Comparison of ENCODE assay signal across 8 mouse cellular contexts in the genomic region with DNA sequence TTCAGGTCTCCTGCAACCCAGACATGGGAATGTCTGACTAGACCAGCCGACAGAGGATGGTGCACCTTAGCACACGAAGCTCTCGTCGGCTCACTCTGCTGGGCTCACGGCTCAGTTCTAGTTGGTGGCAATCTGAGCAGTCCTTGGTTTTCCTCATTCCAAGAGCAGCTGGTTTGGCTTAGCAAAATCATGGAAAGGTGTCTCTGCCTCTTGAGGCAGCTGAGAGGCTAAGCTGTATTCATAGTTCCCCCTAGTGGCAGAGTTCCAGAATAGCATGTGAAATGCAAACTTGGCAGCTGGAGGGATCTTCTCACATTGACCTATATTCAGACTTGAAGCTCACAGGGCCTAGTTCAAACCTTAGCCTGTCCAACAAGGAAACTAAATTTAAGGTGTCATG. TPM values are rescaled to one million over a fixed set of nuclear protein-coding genes. Genes with fewer than 3 reads are reported as not detected.
DNase-seq lines count a peak whose midpoint lies in the region; ATAC-seq and TF ChIP-seq lines count a peak whose summit lies in the region.

No protein-coding gene starts in this region.

- no peak for TF ChIP-seq POLR2A in MEL (IDR thresholded peaks at IDR 0.05; ENCODE audit: control insufficient read depth in 1 of 2, insufficient read depth in 1 of 2, low read depth in 1 of 2, low read length in 2 of 2, poor library complexity in 1 of 2)

- H3K36me3 ChIP-seq in MEL (ENCODE audit: control insufficient read depth in 1 of 2, insufficient read depth in 2 of 2, low read length in 2 of 2): no peaks in the 10 kb centered on the region; a peak in 1 of 4 replicates
- peaks cover 23% of the 10 kb centered on the region for H3K36me3 ChIP-seq in heart, embryonic 13.5 days
- peaks cover 21% of the 10 kb centered on the region for H3K36me3 ChIP-seq in neural tube, embryonic 15.5 days

- intact Hi-C loops in gastrocnemius, postnatal 14 days (cut with DNase I; ENCODE audit: low total_unique reads): loop anchor here (2.0 to 10.0 kb wide), 2 partner anchors 70 to 202 kb away; no protein-coding TSS in a partner anchor

- H3K4me1 ChIP-seq in MEL (ENCODE audit: control insufficient read depth in 1 of 2, insufficient read depth in 2 of 2, low read length in 2 of 2): peaks cover 5% of the 10 kb centered on the region in 2 experiments; a peak in 2 of 4 replicates
- peaks cover 74% of the 10 kb centered on the region for H3K4me1 ChIP-seq in heart, embryonic 13.5 days
- H3K4me1 ChIP-seq in neural tube, embryonic 15.5 days: peaks cover 48% of the 10 kb centered on the region

- no peak overlapping the region for H3K4me2 ChIP-seq in heart, embryonic 13.5 days
- no peak overlapping the region for H3K4me2 ChIP-seq in neural tube, embryonic 15.5 days

- no peaks in the 10 kb centered on the region for H3K9me3 ChIP-seq in MEL (replicated peaks; ENCODE audit: insufficient read depth, low read length)
- no peaks in the 10 kb centered on the region for H3K9me3 ChIP-seq in heart, embryonic 13.5 days
- no peaks in the 10 kb centered on the region for H3K9me3 ChIP-seq in neural tube, embryonic 15.5 days (replicated peaks)

- H3K4me3 ChIP-seq in MEL (ENCODE audit: control insufficient read depth in 1 of 2, insufficient read depth in 1 of 2, low read depth in 2 of 2, low read length in 2 of 2): no peak overlapping the region
- no peak overlapping the region for H3K4me3 ChIP-seq in heart, embryonic 13.5 days
- H3K4me3 ChIP-seq in neural tube, embryonic 15.5 days (replicated peaks): no peak overlapping the region

- H3K9ac ChIP-seq in MEL (ENCODE audit: control insufficient read depth, low read depth, low read length, poor library complexity, severe bottlenecking): no peak overlapping the region
- H3K9ac ChIP-seq in heart, embryonic 13.5 days: 0 out of 2 replicates have a peak overlapping the region, but pooled peaks have one; percentile 45
- H3K9ac ChIP-seq in neural tube, embryonic 15.5 days (replicated peaks): no peak overlapping the region

- H3K27me3 ChIP-seq in MEL (ENCODE audit: control insufficient read depth in 1 of 2, insufficient read depth in 2 of 2, low read length in 2 of 2): no peaks in the 10 kb centered on the region
- H3K27me3 ChIP-seq in heart, embryonic 13.5 days (replicated peaks): peaks cover 15% of the 10 kb centered on the region
- H3K27me3 ChIP-seq in neural tube, embryonic 15.5 days (replicated peaks): no peaks in the 10 kb centered on the region

- peak; percentile 42 for DNase-seq in layer of hippocampus, adult 9-11 months
- DNase-seq in layer of hippocampus, adult 9-10 months (ENCODE audit: low spot score): no peak
- peak; percentile 90 for DNase-seq in MEL (ENCODE audit: low read depth, low spot score)
- DNase-seq in cerebellum, adult 9-11 months: peak; percentile 68
- DNase-seq in lung, adult 18-20 months: peak; percentile 29 to 62
- no peak for DNase-seq in gastrocnemius, postnatal 14 days

- no peak for ATAC-seq in heart, embryonic 13.5 days (ENCODE audit: extremely low read depth, insufficient number of reproducible peaks, low FRiP score, low TSS enrichment)
- ATAC-seq in neural tube, embryonic 15.5 days (ENCODE audit: low FRiP score): peak; percentile 58; the same call in 1 of the 2 replicates

- peak; percentile 64 to 93 (median 78) for TF ChIP-seq CTCF in MEL (IDR thresholded peaks at IDR 0.05 in 2 of 3, conservative IDR thresholded peaks at IDR 0.05 in 1 of 3; ENCODE audit: control insufficient read depth in 1 of 3, insufficient read depth in 1 of 3, low read depth in 2 of 3, low read length in 3 of 3, poor library complexity in 1 of 3, severe bottlenecking in 1 of 3)

- peak; percentile 93 for TF ChIP-seq RAD21 in MEL (IDR thresholded peaks at IDR 0.05; ENCODE audit: low read depth, low read length)

- H3K79me2 ChIP-seq in MEL (ENCODE audit: control insufficient read depth, insufficient read depth, low read length, poor library complexity): no peaks in the 10 kb centered on the region

- no peak overlapping the region for H3K27ac ChIP-seq in MEL (ENCODE audit: control insufficient read depth, low read depth, low read length)
- no peak overlapping the region for H3K27ac ChIP-seq in heart, embryonic 13.5 days (replicated peaks)
- H3K27ac ChIP-seq in neural tube, embryonic 15.5 days (replicated peaks): 0 out of 2 replicates have a peak overlapping the region, but pooled peaks have one; percentile 54

- TF ChIP-seq EP300 in MEL (IDR thresholded peaks at IDR 0.05; ENCODE audit: low read depth in 1 of 2, low read length in 2 of 2): no peak

- WGBS in heart, embryonic 13.5 days: 20% methylated on average over 5 of the region's 5 CpGs
- WGBS in neural tube, embryonic 15.5 days: 23% methylated on average over 5 of the region's 5 CpGs

TF ChIP-seq in MEL, 35 proteins besides CTCF, POLR2A, EP300 and RAD21:
- TF ChIP-seq GATA1 (IDR thresholded peaks at IDR 0.05; ENCODE audit: low read depth, low read length) (no peak), TCF12 (IDR thresholded peaks at IDR 0.05; ENCODE audit: low read depth, low read length) (no peak), MYC (IDR thresholded peaks at IDR 0.05; ENCODE audit: low read depth, low read length) (peak; percentile 58; the same call in 1 of the 2 replicates), ETS1 (IDR thresholded peaks at IDR 0.05; ENCODE audit: low read depth, low read length) (peak; percentile 36; the same call in 1 of the 2 replicates), TBP (IDR thresholded peaks at IDR 0.05; ENCODE audit: low read depth, low read length) (no peak), MYB (IDR thresholded peaks at IDR 0.05; ENCODE audit: low read depth, low read length) (no peak), HCFC1 (IDR thresholded peaks at IDR 0.05; ENCODE audit: low read depth, low read length) (no peak), ZC3H11A (IDR thresholded peaks at IDR 0.05; ENCODE audit: low read depth, low read length) (peak; percentile 91), TAL1 (IDR thresholded peaks at IDR 0.05; ENCODE audit: low read length) (no peak), CHD2 (IDR thresholded peaks at IDR 0.05; ENCODE audit: low read length) (no peak), SIN3A (IDR thresholded peaks at IDR 0.05; ENCODE audit: low read length) (peak; percentile 52), SMC3 (IDR thresholded peaks at IDR 0.05; ENCODE audit: low read depth, low read length) (peak; percentile 91), MAX (IDR thresholded peaks at IDR 0.05; ENCODE audit: low read length) (0 out of 2 replicates have a peak, but pooled peaks have one; percentile 46), USF2 (IDR thresholded peaks at IDR 0.05; ENCODE audit: borderline replicate concordance in 1 of 2, insufficient read depth in 1 of 2, low read depth in 1 of 2, low read length in 2 of 2) (no peak), ELF1 (IDR thresholded peaks at IDR 0.05; ENCODE audit: low read depth, low read length) (no peak)

RNA-seq across cellular contexts. Expression of a gene that starts 8.6 kb away (rescaled TPM):
- total RNA-seq in MEL (2012; rRNA removed): 0.19 and 0.20 TPM in 2 replicates
- polyA plus RNA-seq in MEL (2012; ENCODE audit: insufficient read depth in 1 of 2, insufficient read length in 2 of 2, low read depth in 1 of 2, low replicate concordance in 2 of 2, missing spikeins in 1 of 2): 1 to 10 TPM in 1 of 2 experiments, not detected in 1; 1.0 TPM
- 17.4 and 21.0 TPM in 2 replicates for polyA plus RNA-seq in heart, embryonic 13.5 days (2015; fragmentation: Nextera tagmentation; extraction: Ambion mirVana)
- 56.0 and 61.2 TPM in 2 replicates for polyA plus RNA-seq in neural tube, embryonic 15.5 days (2015; fragmentation: Nextera tagmentation; extraction: Ambion mirVana)
- total RNA-seq in gastrocnemius, postnatal 14 days (2021): under 1 TPM; 0.07 to 0.39 TPM

RNA-seq across cellular contexts. Expression of a gene that starts 17.4 kb away (rescaled TPM):
- total RNA-seq in MEL (2012; rRNA removed): 118 and 122 TPM in 2 replicates
- polyA plus RNA-seq in MEL (2012; ENCODE audit: insufficient read depth in 1 of 2, insufficient read length in 2 of 2, low read depth in 1 of 2, low replicate concordance in 2 of 2, missing spikeins in 1 of 2): 100 to 1,000 TPM; 115 to 135 TPM
- 106 and 128 TPM in 2 replicates for polyA plus RNA-seq in heart, embryonic 13.5 days (2015; fragmentation: Nextera tagmentation; extraction: Ambion mirVana)
- 106 and 119 TPM in 2 replicates for polyA plus RNA-seq in neural tube, embryonic 15.5 days (2015; fragmentation: Nextera tagmentation; extraction: Ambion mirVana)
- 1 to 10 TPM; 8.4 to 9.7 TPM for total RNA-seq in gastrocnemius, postnatal 14 days (2021)

RNA-seq across cellular contexts. Expression of a gene that starts 22.0 kb away (rescaled TPM):
- 80.7 and 86.3 TPM in 2 replicates for total RNA-seq in MEL (2012; rRNA removed)
- 10 to 100 TPM in 1 of 2 experiments, not detected in 1; 81.8 TPM for polyA plus RNA-seq in MEL (2012; ENCODE audit: insufficient read depth in 1 of 2, insufficient read length in 2 of 2, low read depth in 1 of 2, low replicate concordance in 2 of 2, missing spikeins in 1 of 2)
- 85.0 and 91.9 TPM in 2 replicates for polyA plus RNA-seq in heart, embryonic 13.5 days (2015; fragmentation: Nextera tagmentation; extraction: Ambion mirVana)
- polyA plus RNA-seq in neural tube, embryonic 15.5 days (2015; fragmentation: Nextera tagmentation; extraction: Ambion mirVana): 111 and 116 TPM in 2 replicates
- 100 to 1,000 TPM; 115 TPM for total RNA-seq in gastrocnemius, postnatal 14 days (2021)

Comparison
In these comparisons a context has a peak if more than half of its experiments do, and no peak if none do; other contexts are left out.
1. DNase-seq: peak in layer of hippocampus, adult 9-11 months (single experiment), MEL (single experiment), cerebellum, adult 9-11 months (single experiment) and lung, adult 18-20 months (2 of 2); none in layer of hippocampus, adult 9-10 months (single experiment) and gastrocnemius, postnatal 14 days (single experiment).